Mouse (Mus musculus): ENCODE measurements around the gene Eef1akmt3. TPM values are rescaled to one million over a fixed set of nuclear protein-coding genes. Genes with fewer than 3 reads are reported as not detected.
A peak's percentile ranks its signal among the peaks of the same experiment; 100 is the strongest.
"Not testable (repeated sequence)": the region's sequence is repeated elsewhere in the genome, so short reads cannot be mapped to it uniquely, and the experiment has no call there.

Eef1akmt3 gene
- total RNA-seq (2021): under 1 TPM; 0.26 to 0.27 TPM
- long read RNA-seq, experiment 1: 0 reads
- long read RNA-seq, experiment 2: 0 reads

DNA sequence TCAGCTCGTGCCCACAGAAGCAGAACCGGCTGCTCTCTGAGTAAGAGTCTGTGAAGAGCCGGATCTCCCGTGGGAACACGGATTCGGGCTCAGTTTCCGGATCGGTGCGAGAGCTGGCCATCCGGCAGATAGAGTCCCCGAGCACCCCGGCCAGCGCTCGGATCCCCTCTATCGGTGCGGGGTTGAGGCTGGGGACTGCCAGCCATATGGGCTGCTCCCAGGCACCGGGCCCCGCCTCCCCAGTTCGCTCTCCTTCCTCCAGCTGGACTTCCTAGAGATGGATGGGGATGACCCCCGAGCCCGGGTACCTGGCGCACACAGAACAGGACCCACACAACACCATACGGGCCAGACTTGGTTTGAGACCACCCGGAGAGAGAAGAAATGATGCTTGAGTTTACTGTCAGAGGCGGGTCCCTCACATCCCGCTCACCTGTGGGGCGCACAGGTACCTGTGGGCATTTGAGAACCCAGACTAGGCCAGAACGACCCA lies at the start of gene Eef1akmt3, which contains the start of gene Mettl1:
Eef1akmt3 (minus strand) TSS at position 240 of the 493 bp plus-strand sequence.
Mettl1 (plus strand) TSS at position 141 of the 493 bp plus-strand sequence.
- DNase-seq (ENCODE audit: low spot score in 2 of 2): peak in 1 of 2 experiments; percentile 57

GRCm38 (mm10) chr10:127090560-127091411 lies 49.5 kb upstream of the Eef1akmt3 start:
- DNase-seq (ENCODE audit: low spot score in 2 of 2): peak in 1 of 2 experiments; percentile 48

GRCm38 (mm10) chr10:127085633-127086032 lies 44.3 kb upstream of the Eef1akmt3 start:
- no peak for DNase-seq (ENCODE audit: low spot score in 2 of 2)

DNA sequence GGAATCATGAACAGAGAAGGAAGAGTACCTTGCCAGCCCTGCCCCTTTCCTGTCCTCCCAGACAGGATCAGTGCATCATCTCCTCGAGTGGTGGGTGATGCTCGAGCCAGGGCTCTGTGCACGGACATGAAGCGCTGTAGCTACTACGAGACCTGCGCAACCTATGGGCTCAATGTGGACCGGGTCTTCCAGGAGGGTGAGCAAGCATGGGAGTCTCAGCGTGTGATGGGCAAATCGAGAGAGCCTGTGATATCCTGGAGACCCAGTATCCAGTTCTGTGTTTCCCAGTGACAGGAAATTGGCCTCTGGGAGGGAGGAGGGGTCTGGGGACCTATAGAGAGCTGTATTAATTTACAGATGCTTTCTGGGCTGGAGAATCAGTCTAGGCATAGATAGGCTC lies 43.7 kb upstream of the Eef1akmt3 start:
- no peak for DNase-seq (ENCODE audit: low spot score in 2 of 2)

DNA sequence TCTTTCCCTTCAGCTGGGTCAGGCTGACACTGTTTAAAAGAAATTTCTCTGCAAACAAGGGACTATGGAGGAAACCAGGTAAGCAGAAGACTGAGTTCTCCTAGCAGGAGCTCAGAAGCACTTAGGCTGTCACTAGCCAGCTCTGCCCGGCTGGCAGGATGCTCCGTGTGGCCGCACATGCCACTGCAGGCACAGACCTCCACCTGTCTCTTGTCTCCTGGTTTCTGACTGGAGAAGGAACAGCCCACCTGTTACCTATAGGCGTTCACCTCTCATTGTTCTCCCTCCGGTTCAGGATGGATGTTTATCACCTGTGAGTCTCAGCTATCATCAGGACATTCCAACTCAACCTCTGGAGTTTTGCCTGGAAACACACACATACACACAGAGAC lies 42.6 kb upstream of the Eef1akmt3 start:
- DNase-seq (ENCODE audit: low spot score in 2 of 2): no peak

DNA sequence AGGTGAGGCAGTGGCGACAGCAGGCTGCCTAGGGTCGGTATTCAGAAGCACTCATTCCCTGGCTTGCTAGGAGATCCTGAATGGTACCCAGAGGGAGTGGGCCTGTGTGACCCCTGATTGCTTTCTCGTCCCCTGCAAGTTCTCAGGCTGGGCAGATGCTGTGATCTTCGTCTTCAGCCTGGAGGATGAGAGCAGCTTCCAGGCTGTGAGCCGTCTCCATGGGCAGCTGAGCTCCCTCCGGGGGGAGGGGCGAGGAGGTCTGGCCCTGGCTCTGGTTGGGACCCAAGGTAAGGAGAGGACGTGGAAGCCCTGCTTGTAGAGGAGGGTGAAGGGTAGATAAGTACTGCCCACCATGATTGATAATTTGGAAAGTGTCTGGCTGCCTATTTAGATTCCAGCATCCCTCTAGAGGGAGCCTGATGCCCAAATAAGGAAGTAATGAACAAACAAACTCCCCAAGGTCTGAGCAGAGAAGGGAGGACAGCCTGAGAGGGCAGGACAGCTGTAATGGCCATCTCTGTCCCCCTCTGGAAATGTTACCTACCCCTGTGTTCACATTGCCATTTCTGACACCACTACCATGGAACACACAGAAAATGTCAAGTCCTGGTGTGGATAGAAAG lies 42.1 kb upstream of the Eef1akmt3 start:
- DNase-seq (ENCODE audit: low spot score in 2 of 2): no peak

GRCm38 (mm10) chr10:127081996-127082620 lies 40.8 kb upstream of the Eef1akmt3 start:
- DNase-seq (ENCODE audit: low spot score in 2 of 2): no peak

GRCm38 (mm10) chr10:127080901-127081780 lies 39.8 kb upstream of the Eef1akmt3 start:
- no peak for DNase-seq (ENCODE audit: low spot score in 2 of 2)

DNA sequence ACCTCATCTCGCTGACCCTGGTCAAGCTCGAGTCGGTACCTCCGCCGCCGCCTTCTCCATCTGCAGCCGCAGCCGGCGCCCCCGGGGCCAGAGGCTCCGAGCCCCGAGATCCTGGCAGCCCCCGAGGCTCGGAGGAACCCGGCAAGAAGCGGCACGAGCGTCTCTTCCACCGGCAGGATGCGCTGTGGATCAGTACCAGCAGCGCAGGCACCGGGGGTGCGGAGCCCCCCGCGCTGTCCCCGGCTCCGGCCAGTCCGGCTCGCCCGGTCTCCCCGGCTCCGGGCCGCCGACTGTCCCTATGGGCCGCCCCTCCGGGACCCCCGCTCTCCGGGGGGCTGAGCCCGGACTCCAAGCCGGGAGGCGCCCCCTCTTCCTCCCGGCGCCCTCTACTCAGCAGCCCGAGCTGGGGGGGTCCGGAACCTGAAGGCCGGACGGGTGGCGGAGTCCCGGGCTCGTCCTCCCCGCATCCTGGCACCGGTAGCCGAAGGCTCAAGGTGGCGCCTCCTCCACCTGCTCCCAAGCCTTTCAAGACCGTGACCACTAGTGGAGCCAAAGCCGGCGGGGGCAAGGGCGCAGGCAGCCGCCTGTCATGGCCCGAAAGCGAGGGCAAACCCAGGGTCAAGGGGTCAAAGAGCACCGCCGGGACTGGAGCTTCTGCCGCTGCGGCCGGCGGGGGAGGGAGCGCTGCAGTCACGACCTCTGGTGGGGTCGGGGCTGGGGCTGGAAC lies 38.5 kb upstream of the Eef1akmt3 start:
- no peak for DNase-seq (ENCODE audit: low spot score in 2 of 2)

DNA sequence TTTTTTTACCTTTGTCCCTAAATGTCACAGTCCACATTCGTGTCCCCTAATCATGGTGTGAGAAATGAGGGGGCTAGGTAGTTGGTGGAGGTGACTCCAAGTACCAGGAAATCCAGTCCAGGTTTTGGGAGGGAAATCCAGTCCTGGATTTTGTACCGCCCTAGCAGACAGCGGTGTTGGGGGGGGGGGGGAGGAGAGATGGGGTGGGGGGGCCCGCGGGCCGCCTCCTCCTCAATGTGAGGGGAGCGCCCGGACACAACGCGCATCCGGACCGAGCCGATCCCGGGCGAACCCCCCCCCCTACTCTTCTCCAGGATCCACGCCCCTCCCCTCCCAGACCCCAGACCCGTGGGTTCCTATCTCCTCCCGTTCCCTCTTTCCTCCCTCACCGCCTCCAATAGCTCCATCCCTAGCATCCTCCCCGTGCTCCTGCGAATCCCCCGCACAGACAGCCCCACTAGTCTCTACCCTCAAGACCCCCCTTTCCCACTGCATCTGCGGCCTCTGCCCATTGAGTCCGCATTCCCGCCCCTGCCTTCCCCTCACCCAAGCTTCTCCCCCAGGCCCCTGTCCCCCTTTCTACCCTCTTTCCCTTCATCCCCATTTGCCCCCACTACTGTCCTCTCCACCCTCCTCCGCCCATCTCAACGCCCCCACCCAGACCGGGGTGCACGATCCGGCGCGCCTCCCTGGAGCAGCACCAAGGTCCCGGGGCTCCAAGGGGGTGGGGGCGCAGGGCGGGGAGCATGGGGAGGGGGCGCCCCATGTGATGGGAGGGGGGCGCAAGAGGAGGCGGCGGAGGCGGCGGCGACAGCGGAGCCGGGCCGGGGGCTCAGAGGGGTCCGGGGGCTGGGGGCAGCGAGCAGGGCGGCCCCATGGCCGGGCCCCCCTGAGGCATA lies 37.6 kb upstream of the Eef1akmt3 start:
- no peak for DNase-seq (ENCODE audit: low spot score in 2 of 2)

GRCm38 (mm10) chr10:127078001-127078676 lies 36.8 kb upstream of the Eef1akmt3 start:
- DNase-seq (ENCODE audit: low spot score in 2 of 2): no peak

GRCm38 (mm10) chr10:127077515-127077914 lies 36.2 kb upstream of the Eef1akmt3 start:
- no peak for DNase-seq (ENCODE audit: low spot score in 2 of 2)

DNA sequence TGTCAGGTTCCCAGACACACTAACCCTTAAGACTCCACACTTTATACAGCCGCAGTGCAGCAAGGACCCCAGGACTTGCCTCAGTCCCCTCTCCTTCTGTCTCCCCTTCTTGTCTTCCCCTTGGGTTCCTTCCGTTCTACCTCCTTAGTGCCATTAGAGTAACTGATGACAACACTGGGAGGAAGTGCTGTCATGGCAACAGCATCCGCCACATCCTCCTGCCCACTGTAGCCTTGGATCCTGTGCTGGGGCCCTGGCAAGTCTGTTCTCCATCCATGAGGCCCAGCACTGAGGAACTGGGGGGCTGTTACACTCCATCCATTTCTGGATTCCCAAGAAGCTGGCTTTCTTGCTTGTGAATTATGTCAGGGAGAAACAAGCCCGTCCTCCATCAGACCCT lies 34.8 kb upstream of the Eef1akmt3 start:
- no peak for DNase-seq (ENCODE audit: low spot score in 2 of 2)

GRCm38 (mm10) chr10:127075651-127076050 lies 34.3 kb upstream of the Eef1akmt3 start:
- no peak for DNase-seq (ENCODE audit: low spot score in 2 of 2)

DNA sequence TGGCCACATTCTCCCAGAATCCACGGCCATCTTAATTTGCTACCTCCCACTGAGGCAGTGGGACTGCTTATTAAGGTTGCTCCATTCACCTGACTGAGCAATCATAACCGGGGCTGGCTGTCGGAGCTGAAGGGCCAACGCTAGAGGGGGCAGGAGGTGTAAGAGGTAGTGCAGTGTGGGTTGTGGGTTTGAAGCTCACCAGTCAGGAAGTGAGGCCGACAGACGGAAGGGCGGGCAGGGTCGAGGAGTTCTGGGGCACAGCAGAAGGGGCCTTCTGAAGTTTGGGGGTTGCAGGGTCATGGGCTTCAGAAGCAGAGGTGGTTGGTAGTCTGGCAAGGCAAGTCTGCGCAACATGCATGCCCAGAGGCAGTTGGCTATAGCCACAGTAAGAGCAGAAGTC lies 33.8 kb upstream of the Eef1akmt3 start, which contains the start of gene Agap2:
Agap2 (plus strand) TSS at position 205 of the 400 bp plus-strand sequence.
- no peak for DNase-seq (ENCODE audit: low spot score in 2 of 2)

GRCm38 (mm10) chr10:127073981-127074380 lies 32.7 kb upstream of the Eef1akmt3 start:
- DNase-seq (ENCODE audit: low spot score in 2 of 2): no peak

GRCm38 (mm10) chr10:127072969-127073368 lies 31.7 kb upstream of the Eef1akmt3 start:
- not testable (repeated sequence) for DNase-seq (ENCODE audit: low spot score in 2 of 2)

- not testable (repeated sequence) for DNase-seq (ENCODE audit: low spot score in 2 of 2)
Measured at GRCm38 (mm10) chr10:127072270-127072669, 31.0 kb upstream of the Eef1akmt3 start.

Data from adrenal gland, adult 18-20 months (tissue).